Mouse (Mus musculus): ENCODE measurements around the gene Slc25a43. TPM values are rescaled to one million over a fixed set of nuclear protein-coding genes. Genes with fewer than 3 reads are reported as not detected.
"Not testable (repeated sequence)": the region's sequence is repeated elsewhere in the genome, so short reads cannot be mapped to it uniquely, and the experiment has no call there.

Gene Slc25a43
- polyA plus RNA-seq, 1 experiment: 0.57 TPM

- DNase-seq (ENCODE audit: low read depth): no peak
Observed at GRCm38 (mm10) chrX:36789360-36789759, 45.9 kb downstream of the Slc25a43 start.

GRCm38 (mm10) chrX:36794571-36794970 lies 51.1 kb downstream of the Slc25a43 start:
- no peak for DNase-seq (ENCODE audit: low read depth)

- no peak for DNase-seq (ENCODE audit: low read depth)
Observed at GRCm38 (mm10) chrX:36795424-36796162, 52.1 kb downstream of the Slc25a43 start, which contains the start of gene Slc25a5. Slc25a5 (plus strand) TSS chrX:36795651.

GRCm38 (mm10) chrX:36796163-36796581 lies 52.7 kb downstream of the Slc25a43 start:
- DNase-seq (ENCODE audit: low read depth): no peak

GRCm38 (mm10) chrX:36796734-36797133 lies 53.3 kb downstream of the Slc25a43 start:
- not testable (repeated sequence) for DNase-seq (ENCODE audit: low read depth)

- DNase-seq (ENCODE audit: low read depth): no peak
Observed at GRCm38 (mm10) chrX:36799131-36799879, 55.8 kb downstream of the Slc25a43 start.

GRCm38 (mm10) chrX:36803189-36803588 lies 59.7 kb downstream of the Slc25a43 start:
- DNase-seq (ENCODE audit: low read depth): no peak

- no peak for DNase-seq (ENCODE audit: low read depth)
Observed at GRCm38 (mm10) chrX:36804196-36804595, 60.7 kb downstream of the Slc25a43 start.

- DNase-seq (ENCODE audit: low read depth): no peak
Observed at GRCm38 (mm10) chrX:36805466-36806235, 62.2 kb downstream of the Slc25a43 start.

GRCm38 (mm10) chrX:36807360-36808317 lies 64.2 kb downstream of the Slc25a43 start:
- no peak for DNase-seq (ENCODE audit: low read depth)

- no peak for DNase-seq (ENCODE audit: low read depth)
Observed at GRCm38 (mm10) chrX:36808318-36808683, 64.8 kb downstream of the Slc25a43 start.

GRCm38 (mm10) chrX:36811377-36811776 lies 67.9 kb downstream of the Slc25a43 start:
- no peak for DNase-seq (ENCODE audit: low read depth)

- DNase-seq (ENCODE audit: low read depth): no peak
Observed at GRCm38 (mm10) chrX:36814161-36814836, 70.8 kb downstream of the Slc25a43 start.

GRCm38 (mm10) chrX:36815022-36815421 lies 71.6 kb downstream of the Slc25a43 start:
- DNase-seq (ENCODE audit: low read depth): no peak

- DNase-seq (ENCODE audit: low read depth): no peak
Observed at GRCm38 (mm10) chrX:36815439-36815838, 72.0 kb downstream of the Slc25a43 start.

- DNase-seq (ENCODE audit: low read depth): no peak
Observed at GRCm38 (mm10) chrX:36816368-36816899, 73.0 kb downstream of the Slc25a43 start.

- DNase-seq (ENCODE audit: low read depth): no peak
Observed at GRCm38 (mm10) chrX:36816953-36817441, 73.5 kb downstream of the Slc25a43 start.

GRCm38 (mm10) chrX:36819575-36819974 lies 76.1 kb downstream of the Slc25a43 start:
- DNase-seq (ENCODE audit: low read depth): no peak

- DNase-seq (ENCODE audit: low read depth): no peak
Observed at GRCm38 (mm10) chrX:36820201-36820600, 76.7 kb downstream of the Slc25a43 start.
